Mouse (Mus musculus): ENCODE results near the gene Olfr1217. TPM values are rescaled to one million over a fixed set of nuclear protein-coding genes. Genes with fewer than 3 reads are reported as not detected.
"Not testable (repeated sequence)": the region's sequence is repeated elsewhere in the genome, so short reads cannot be mapped to it uniquely, and the experiment has no call there.

The Olfr1217 gene
- not detected for total RNA-seq (2021)
- long read RNA-seq, experiment 1: 0 reads
- long read RNA-seq, experiment 2: 0 reads

GRCm38 (mm10) chr2:89031965-89032364, at the start of gene Olfr1217:
Olfr1217 (minus strand) TSS chr2:89032065.
- DNase-seq: no peak

- no peak for DNase-seq
Measured at GRCm38 (mm10) chr2:89081487-89081886, 49.6 kb upstream of the Olfr1217 start.

GRCm38 (mm10) chr2:89061087-89061486, 29.2 kb upstream of the Olfr1217 start, which contains the start of gene Olfr1218:
Olfr1218 (minus strand) TSS chr2:89061187.
- DNase-seq: no peak

- DNase-seq: not testable (repeated sequence)
Measured at GRCm38 (mm10) chr2:89021436-89021835, 10.4 kb downstream of the Olfr1217 start.

- DNase-seq: no peak
Measured at GRCm38 (mm10) chr2:89018240-89018639, 13.6 kb downstream of the Olfr1217 start, which contains the start of gene Olfr1216. Olfr1216 (minus strand) TSS chr2:89018340.

GRCm38 (mm10) chr2:89006873-89007272, 25.0 kb downstream of the Olfr1217 start, which contains the start of gene Olfr1215:
Olfr1215 (minus strand) TSS chr2:89006973.
- no peak for DNase-seq

- no peak for DNase-seq
Measured at GRCm38 (mm10) chr2:88992553-88992952, 39.3 kb downstream of the Olfr1217 start, which contains the start of gene Olfr1214. Olfr1214 (minus strand) TSS chr2:88992653.

GRCm38 (mm10) chr2:88980181-88980580, 51.7 kb downstream of the Olfr1217 start, which contains the start of gene Gm13762:
Gm13762 (minus strand) TSS chr2:88980281.
- DNase-seq: no peak

Other genes starting within 250 kb of the Olfr1217 start
- gene Olfr1201, start 239.0 kb downstream of the Olfr1217 start, total RNA-seq (2021): not detected
- gene Olfr1202, start 217.6 kb downstream of the Olfr1217 start, total RNA-seq (2021): not detected
- gene Olfr1205, start 202.3 kb downstream of the Olfr1217 start, total RNA-seq (2021): not detected
- not detected for gene Olfr1204, start 182.8 kb downstream of the Olfr1217 start, total RNA-seq (2021)
- gene Olfr1206, start 168.8 kb downstream of the Olfr1217 start, total RNA-seq (2021): not detected
- not detected for gene Olfr1208, start 129.8 kb downstream of the Olfr1217 start, total RNA-seq (2021)
- gene Olfr1209, start 116.9 kb downstream of the Olfr1217 start, total RNA-seq (2021): not detected
- not detected for gene Olfr1211, start 94.0 kb downstream of the Olfr1217 start, total RNA-seq (2021)
- gene Olfr1212, start 78.1 kb downstream of the Olfr1217 start, total RNA-seq (2021): not detected
- gene Gm13762, start 51.8 kb downstream of the Olfr1217 start, total RNA-seq (2021): not detected
- gene Olfr1214, start 39.4 kb downstream of the Olfr1217 start, total RNA-seq (2021): not detected
- not detected for gene Olfr1215, start 25.1 kb downstream of the Olfr1217 start, total RNA-seq (2021)
- gene Olfr1216, start 13.7 kb downstream of the Olfr1217 start, total RNA-seq (2021): not detected
- gene Olfr1218, start 29.1 kb upstream of the Olfr1217 start, total RNA-seq (2021): not detected
- not detected for gene Olfr1219, start 51.4 kb upstream of the Olfr1217 start, total RNA-seq (2021)
- gene Olfr1220, start 74.8 kb upstream of the Olfr1217 start, total RNA-seq (2021): not detected
- gene Olfr1221, start 85.2 kb upstream of the Olfr1217 start, total RNA-seq (2021): not detected
- gene Olfr1222, start 101.0 kb upstream of the Olfr1217 start, total RNA-seq (2021): not detected
- gene Olfr1223, start 119.5 kb upstream of the Olfr1217 start, total RNA-seq (2021): not detected
- gene Olfr1224-ps1, start 132.0 kb upstream of the Olfr1217 start, total RNA-seq (2021): not detected
- gene Olfr1225, start 142.6 kb upstream of the Olfr1217 start, total RNA-seq (2021): not detected
- not detected for gene Olfr1226, start 168.0 kb upstream of the Olfr1217 start, total RNA-seq (2021)
- gene Olfr1228, start 222.0 kb upstream of the Olfr1217 start, total RNA-seq (2021): not detected

Measured in gastrocnemius, postnatal 10 days (tissue).